Mouse (Mus musculus): ENCODE results near the gene Ehmt2. TPM values are rescaled to one million over a fixed set of nuclear protein-coding genes. Genes with fewer than 3 reads are reported as not detected.
"Not testable (repeated sequence)": the region's sequence is repeated elsewhere in the genome, so short reads cannot be mapped to it uniquely, and the experiment has no call there.

Gene Ehmt2
- total RNA-seq, 2 experiments from 2014 or later, result 25.5 to 26.4 TPM

GRCm38 (mm10) chr17:34927306-34928019 lies 29.2 kb downstream of the Ehmt2 start:
- no peak for DNase-seq

DNA sequence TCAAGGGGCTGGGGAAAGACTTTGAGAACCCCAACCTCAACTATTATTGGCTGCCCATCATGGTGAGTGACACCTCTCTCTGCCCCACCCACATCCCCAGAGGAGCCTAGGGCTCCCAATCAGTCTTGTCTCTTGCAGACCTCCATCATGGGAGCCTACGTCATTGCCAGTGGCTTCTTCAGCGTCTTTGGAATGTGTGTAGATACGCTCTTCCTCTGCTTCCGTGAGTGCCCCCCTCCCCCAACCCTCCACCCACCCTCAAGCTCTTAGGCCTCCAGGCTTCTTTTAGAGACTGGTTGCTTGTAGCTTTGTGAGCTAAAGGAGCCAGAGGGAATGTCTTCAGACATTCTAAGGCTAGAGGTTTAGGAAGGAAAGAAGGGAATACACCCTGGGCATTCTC lies 30.6 kb downstream of the Ehmt2 start:
- DNase-seq, result no peak

DNA sequence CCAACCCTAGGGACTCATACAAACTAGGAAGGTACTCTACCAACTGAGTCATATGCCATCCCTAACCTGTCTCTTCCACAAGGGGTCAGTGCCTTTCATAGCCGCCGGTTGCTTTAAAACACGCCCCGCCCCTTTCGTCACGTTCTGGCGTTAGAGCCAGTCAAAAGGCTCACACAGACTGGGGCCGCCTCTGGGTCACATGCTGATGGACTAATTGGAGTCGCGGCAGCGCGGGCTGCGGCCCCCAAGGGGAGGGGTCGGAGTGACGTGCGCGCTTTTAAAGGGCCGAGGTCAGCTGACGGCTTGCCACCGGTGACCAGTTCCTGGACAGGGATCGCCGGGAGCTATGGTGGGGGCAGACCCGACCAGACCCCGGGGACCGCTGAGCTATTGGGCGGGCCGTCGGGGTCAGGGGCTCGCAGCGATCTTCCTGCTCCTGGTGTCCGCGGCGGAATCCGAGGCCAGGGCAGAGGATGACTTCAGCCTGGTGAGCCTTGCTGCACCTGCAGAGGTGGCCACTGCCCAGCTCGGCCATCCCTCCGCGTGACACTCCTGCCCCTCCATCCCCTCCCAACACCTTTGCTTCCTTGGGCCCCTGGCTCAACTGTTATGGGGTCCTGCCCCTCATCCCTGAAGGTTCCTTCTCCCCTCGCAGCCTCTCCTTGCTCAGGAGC lies 32.9 kb downstream of the Ehmt2 start, which contains the start of gene Neu1:
TSS of gene Neu1 (plus strand) at position 193 of the 674 bp plus-strand sequence.
- DNase-seq, result peak; percentile 98

- DNase-seq, result no peak
Measured at GRCm38 (mm10) chr17:34931735-34932098, 33.4 kb downstream of the Ehmt2 start.

DNA sequence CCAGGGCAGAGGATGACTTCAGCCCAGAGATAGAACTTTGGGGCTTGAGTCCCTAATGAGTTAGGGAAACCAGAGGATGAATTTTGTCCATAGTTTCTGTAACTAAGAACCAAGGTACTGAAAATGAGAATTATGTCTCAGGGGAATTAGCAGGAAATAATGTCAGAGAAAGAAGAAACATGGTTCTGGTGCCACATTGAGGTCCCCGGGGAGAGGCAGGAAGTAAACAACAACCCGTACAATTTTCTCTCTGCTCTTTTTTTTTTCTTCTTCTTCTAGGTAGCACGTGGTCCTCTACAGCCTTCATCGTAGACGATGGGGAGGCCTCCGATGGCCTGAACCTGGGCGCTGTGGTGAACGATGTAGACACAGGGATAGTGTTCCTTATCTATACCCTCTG lies 34.0 kb downstream of the Ehmt2 start:
- no peak for DNase-seq

DNA sequence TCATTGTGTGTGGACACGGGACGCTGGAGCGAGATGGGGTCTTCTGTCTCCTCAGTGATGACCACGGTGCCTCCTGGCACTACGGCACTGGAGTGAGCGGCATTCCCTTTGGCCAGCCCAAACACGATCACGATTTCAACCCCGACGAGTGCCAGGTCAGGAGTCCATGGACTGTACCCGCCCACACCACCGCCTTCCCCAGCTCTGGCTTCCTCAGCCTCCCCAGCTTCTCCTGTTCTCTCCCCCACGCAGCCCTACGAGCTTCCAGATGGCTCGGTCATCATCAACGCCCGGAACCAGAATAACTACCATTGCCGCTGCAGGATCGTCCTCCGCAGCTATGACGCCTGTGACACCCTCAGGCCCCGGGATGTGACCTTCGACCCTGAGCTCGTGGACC lies 35.8 kb downstream of the Ehmt2 start:
- no peak for DNase-seq

GRCm38 (mm10) chr17:34934830-34935229 lies 36.6 kb downstream of the Ehmt2 start:
- no peak for DNase-seq

DNA sequence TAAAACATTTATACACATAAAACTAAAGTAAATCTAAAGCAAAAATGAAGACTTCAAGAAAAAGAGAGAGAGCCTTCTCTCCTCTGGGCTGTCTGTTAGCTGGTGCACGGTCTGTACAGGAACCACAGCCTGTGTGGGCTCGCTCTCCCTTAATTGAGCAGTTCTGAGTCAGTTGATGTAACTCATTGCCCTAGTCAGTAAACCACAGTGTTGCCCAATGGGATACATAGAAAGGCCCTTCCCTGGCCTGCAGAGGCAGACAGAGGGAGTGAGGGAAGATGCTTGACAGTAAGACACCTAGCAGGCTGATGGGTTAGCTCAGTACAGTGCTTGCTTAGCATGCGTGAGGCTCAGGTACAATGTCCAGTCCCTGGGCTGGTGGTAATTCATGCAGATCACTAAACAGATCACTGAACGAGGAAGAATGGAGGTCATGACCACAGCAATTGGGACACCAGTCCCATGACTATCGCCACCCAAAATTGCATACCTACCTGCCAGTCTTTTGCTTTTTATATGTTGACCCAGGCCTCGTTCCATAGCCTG lies 39.8 kb downstream of the Ehmt2 start:
- DNase-seq, result no peak

DNA sequence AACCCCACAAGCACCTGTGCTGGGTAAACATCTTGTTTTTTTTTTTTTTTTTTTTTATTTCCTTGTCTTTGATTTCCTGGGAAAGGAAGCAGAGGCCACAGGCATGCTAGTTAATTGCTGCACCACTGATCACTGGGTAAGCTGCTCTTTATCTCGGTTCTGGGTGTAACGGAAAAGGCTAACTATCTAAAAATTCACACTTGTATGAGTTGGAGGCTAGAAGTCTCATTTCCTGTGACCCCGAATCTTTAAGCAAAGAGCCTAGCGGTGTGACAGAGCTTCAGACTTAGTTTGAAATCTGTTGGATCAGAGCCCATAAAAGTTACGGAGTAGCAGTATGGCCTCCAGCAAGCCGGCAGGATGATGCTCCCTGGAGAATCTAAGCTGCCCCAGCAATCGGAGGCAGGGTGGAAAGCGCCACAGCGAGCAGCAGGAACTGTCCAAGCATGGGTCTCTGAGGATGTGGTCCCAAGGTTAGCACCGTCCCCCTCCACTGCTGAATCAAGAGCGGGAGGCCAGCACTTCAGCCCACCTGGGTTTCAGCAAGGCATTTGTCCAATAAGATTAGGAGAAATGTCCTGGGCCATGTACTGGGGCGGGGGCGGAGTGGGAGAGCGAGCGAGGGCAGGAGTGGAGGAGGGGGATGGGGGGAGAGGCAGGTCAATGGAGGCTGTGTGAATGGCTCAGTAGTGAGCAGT lies 43.2 kb downstream of the Ehmt2 start:
- DNase-seq, result no peak

DNA sequence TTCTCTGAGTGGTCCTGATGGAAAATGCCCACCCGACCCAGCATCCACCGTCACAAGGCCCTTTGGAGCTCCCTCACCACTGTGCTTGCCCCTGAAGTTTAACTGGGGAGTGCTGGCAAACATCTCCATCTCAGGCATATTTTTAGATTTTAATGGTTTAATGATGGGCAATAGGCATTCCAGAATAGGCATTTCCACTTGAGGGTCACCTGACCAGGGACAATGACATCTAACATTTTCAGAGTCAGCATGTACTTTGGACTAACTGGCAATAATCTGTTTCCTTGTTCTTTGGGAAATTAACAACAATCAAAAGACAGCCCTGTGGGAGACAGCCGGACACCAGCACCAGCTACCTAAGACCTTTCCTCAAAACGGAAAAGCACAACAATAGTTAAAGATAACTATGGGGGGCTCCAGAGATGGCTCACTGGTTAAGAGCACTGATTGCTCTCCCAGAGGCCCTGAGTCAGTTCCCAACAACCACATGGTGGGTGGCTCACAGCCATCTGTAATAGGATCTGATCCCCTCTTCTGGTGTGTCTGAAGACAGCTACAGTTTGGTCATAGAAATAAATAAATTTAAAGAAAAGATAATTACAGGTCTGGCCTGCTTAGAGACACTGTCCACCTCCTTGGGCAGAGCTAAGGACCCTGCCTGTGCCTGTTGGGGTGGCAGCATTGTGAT lies 45.0 kb downstream of the Ehmt2 start:
- no peak for DNase-seq

DNA sequence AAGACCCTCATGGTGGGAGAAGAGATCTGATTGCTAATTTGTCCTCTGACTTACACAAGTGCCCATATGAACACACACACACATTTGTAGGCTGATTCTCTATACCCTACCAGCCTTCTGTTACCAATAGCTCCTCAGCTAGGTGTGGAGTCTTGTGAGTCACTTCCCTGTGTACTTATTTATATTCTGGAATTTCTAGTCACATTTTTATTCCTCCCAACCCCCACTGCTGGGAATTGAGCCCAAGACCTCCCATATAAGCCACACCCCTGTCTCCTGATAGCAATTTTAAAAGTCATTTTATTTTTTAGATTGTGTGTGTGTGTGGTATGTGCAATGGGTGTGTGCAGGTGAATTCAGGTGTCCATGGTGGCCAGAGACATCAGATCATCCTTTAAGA lies 46.1 kb downstream of the Ehmt2 start:
- DNase-seq, result no peak

DNA sequence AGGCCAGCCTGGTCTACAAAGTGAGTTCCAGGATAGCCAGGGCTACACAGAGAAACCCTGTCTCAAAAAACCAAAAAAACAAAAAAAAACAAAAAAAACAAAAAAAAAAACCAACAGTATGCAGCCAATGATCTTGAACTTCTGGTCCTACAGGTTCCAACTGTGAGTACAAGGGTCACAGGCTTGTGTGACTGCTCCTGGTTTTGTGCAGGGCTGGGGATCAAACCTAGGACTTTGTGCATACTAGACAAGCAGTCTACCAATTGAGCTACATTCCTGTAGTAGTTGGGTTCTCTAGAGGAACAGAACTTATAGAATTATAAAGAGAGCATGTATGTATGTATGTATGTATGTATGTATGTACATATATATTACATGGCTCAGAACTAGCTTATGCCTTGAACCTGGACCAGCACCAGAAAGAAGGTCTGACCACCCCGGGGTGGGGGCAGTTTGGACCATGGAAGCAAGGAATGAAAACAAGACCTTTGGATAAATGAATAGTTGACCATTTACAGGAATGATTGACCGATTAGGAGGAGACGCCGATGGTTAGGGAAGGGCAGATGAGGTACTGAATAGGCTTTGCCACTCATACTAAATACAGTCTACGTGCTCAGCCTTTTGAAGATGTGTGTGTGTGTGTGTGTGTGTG lies 48.3 kb downstream of the Ehmt2 start:
- no peak for DNase-seq

- no peak for DNase-seq
Measured at GRCm38 (mm10) chr17:34947606-34948005, 49.3 kb downstream of the Ehmt2 start.

DNA sequence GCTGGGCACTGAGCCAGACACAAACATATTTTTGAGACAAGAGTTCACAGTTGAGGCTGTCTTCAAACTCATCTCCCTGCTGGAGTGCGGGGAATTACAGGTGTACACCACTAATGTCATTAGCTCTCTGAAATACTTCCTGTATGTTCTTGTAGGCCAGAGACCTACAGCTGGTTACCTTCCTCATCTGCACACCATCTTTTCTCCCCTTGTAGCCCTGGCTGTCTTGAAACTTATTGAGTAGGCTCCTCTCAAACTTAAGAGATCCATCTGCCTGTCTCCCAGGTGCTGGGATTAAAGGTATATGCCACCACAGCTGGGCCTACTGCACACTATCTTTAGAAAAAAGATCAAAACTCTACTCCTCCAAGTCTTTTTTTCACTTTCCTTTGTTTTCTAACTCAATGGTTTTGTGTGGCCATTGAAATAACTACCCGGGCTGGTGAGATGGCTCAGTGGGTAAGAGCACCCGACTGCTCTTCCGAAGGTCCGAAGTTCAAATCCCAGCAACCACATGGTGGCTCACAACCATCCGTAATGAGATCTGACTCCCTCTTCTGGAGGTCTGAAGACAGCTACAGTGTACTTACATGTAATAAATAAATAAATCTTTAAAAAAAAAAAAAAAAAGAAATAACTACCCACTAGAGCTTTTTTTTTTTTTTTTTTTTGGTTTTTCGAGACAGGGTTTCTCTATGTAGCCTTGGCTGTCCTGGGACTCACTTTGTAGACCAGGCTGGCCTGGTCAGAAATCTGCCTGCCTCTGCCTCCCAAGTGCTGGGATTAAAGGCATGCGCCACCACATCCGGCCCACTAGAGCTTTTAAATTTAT lies 50.7 kb downstream of the Ehmt2 start:
- not testable (repeated sequence) for DNase-seq

- DNase-seq, result no peak
Measured at GRCm38 (mm10) chr17:34949553-34949969, 51.3 kb downstream of the Ehmt2 start.

DNA sequence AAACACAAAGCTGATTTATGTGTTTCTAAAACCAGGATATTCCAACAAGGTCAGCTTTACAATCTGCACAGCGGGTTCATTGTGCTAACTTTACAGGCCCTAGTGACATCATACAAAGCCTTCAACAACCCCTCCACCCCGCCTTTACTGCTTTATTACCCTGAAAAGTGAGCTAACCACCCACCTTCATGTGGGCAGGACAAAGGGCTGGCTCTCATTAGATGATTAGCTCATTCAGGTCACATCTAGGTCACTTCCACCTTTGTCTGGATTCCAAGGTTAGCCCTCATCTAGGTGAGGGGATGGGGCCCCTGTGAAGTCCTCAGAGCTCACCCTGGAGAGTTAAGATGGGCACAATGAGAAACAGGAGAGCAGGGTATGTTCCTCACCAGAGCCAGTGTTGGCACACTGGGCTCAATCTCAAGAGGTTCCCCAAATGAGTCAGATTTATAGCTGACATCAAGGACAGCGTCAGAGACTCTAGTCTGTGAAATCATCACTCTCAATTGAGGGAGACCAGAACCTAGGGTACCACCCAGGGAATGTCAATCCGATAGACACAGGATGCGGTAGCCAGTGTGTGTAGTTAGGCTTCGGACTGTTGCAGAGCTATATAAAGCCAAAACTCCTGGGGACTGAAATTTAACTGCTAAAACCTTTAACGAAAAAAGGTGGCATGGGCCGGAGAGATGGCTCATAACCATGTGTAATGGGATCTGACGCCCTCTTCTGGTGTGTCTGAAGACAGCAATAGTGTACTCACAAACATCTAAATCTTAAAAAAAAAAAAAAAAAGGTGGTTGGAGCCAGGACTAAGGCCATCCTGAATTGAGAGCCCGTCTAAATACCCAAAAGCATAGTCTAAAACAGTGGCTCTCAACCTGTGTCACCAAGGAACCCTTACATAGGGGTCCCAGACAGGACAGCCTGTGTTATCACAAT lies 52.5 kb downstream of the Ehmt2 start:
- no peak for DNase-seq

GRCm38 (mm10) chr17:34951636-34952377 lies 53.5 kb downstream of the Ehmt2 start:
- no peak for DNase-seq

DNA sequence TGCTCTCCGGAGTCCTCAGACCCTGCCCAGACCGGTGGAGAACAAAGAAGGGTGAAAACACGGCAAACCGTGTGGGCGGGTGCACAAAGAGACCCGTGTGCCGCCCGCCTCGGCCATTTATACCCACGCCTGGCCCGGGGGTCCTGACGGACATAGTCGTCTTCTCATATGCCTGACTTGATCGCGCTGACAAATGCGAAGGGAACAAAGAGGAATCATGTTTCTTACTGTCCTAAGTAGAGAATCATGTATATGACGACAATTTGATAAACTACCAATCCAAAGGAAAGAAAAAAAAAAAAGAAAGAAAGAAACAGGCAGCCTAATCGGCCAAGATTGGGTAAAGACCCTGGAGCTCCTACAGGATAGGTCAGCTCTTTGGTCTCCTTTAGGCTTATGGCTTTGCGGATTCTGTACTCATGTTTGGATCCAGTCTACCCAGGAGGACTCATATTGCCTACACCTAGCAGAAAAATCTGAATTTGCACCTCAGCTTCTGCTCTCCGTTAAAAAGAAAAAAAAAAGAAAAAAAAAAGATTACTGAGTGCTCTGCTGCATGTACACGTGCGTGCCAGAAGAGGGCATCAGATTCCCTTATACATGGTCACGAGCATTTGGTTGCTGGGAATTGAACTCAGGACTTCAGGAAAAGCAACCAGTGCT lies 54.2 kb downstream of the Ehmt2 start:
- peak; percentile 63 for DNase-seq
